Mouse (Mus musculus) limb, embryonic 12.5 days (tissue): Measurements from ENCODE around the gene Olfr1413. TPM values are rescaled to one million over a fixed set of nuclear protein-coding genes. Genes with fewer than 3 reads are reported as not detected.

ENCODE experiments used
- ATAC-seq: fragments of 200-750 bp; cut with Nextera tagmentation; 2 replicates; pipeline ENCODE4 v1.8.0; 2017; ENCODE audit warnings: low read depth, moderate TSS enrichment; ENCODE audit not compliant: insufficient number of reproducible peaks, insufficient read depth, low FRiP score, low TSS enrichment
- H3K27ac ChIP-seq: fragments of 300-500 bp; sonication (generic); 2 replicates; pipeline ENCODE4 v1.5.1; 2016; ENCODE audit warnings: mild to moderate bottlenecking, moderate library complexity
- H3K27me3 ChIP-seq: fragments of 300-500 bp; sonication (generic); 2 replicates; pipeline ENCODE4 v1.6.1; 2016; ENCODE audit warnings: mild to moderate bottlenecking, moderate library complexity
- H3K36me3 ChIP-seq: fragments of 300-500 bp; sonication (generic); 2 replicates; pipeline ENCODE4 v1.6.1; 2016; ENCODE audit warnings: mild to moderate bottlenecking, moderate library complexity
- H3K4me1 ChIP-seq: fragments of 300-500 bp; sonication (generic); replicated peaks from 2 replicates; pipeline ENCODE4 v1.6.1; 2016
- H3K4me2 ChIP-seq: fragments of 300-500 bp; sonication (generic); 2 replicates; pipeline ENCODE4 v1.6.1; 2016; ENCODE audit warnings: mild to moderate bottlenecking, moderate library complexity
- H3K4me3 ChIP-seq: fragments of 300-500 bp; sonication (generic); replicated peaks from 2 replicates; pipeline ENCODE4 v1.5.1; 2016; ENCODE audit warnings: mild to moderate bottlenecking
- H3K9ac ChIP-seq: fragments of 300-500 bp; sonication (generic); replicated peaks from 2 replicates; pipeline ENCODE4 v1.6.1; 2016; ENCODE audit warnings: mild to moderate bottlenecking, moderate library complexity
- H3K9me3 ChIP-seq: fragments of 300-500 bp; sonication (generic); 2 replicates; pipeline ENCODE4 v1.6.1; 2016; ENCODE audit warnings: mild to moderate bottlenecking, moderate library complexity
- WGBS: fragments of 180-500 bp; shearing (Covaris S2); methylation state at CpG from one replicate; pipeline ENCODE4 v1.1.7; 2016; 5-methylcytosine and 5-hydroxymethylcytosine counted together
- polyA plus RNA-seq: library from polyadenylated mRNA; unstranded; fragments of >200 nt; fragmentation: Nextera tagmentation; extraction: Ambion mirVana; gene quantifications from 2 replicates; pipeline ENCODE4 v1.2.1, GENCODE M21; 2016

Gene Olfr1413
- not detected in 2 replicates for polyA plus RNA-seq

- Histone ChIP-seq H3K9ac (no peak within 1 kb of the TSS), H3K4me1 (no peaks in the 10 kb centered on the region), H3K4me3 (no peak within 1 kb of the TSS), H3K27me3 (no peaks in the 10 kb centered on the region), H3K27ac (no peak within 1 kb of the TSS), H3K4me2 (no peak within 1 kb of the TSS), H3K9me3 (no peaks in the 10 kb centered on the region), H3K36me3 (no peaks in the 10 kb centered on the region)
- 87% methylated on average over 3 of the region's 3 CpGs for WGBS
- ATAC-seq: no peak
Measured at GRCm38 (mm10) chr1:92571022-92571421, at the start of gene Olfr1413. Olfr1413 (plus strand) TSS chr1:92571322.

GRCm38 (mm10) chr1:92521376-92521775 is 49.7 kb upstream of the Olfr1413 start:
- Histone ChIP-seq H3K27ac (no peak overlapping the region), H3K36me3 (no peaks in the 10 kb centered on the region), H3K9me3 (no peaks in the 10 kb centered on the region), H3K27me3 (peaks cover 16% of the 10 kb centered on the region; the same call in 1 of the 2 replicates), H3K9ac (no peak overlapping the region), H3K4me2 (no peak overlapping the region), H3K4me1 (no peaks in the 10 kb centered on the region), H3K4me3 (no peak overlapping the region)
- 19% methylated on average over 10 of the region's 10 CpGs for WGBS
- no peak for ATAC-seq

DNA sequence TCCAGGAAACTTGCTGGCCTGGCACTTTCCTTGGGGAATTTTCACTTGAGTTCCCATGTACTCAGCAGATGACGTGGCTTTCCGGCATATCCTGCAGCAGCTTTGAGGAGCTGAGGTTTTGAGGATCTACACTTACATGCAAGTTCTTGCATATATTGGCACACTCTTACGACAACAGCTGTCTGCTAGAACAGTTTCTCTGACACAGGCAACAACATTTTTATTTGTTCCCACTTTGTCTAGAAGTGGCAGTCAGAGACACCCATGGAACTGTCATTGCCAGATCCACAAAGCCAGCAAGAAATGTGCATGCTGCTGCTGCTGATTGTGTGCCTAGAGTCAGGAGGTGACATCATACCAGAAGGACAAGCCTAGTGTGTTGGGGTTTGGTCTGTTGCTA is 47.4 kb upstream of the Olfr1413 start:
- Histone ChIP-seq H3K27ac (no peak overlapping the region), H3K9me3 (no peaks in the 10 kb centered on the region), H3K4me1 (no peaks in the 10 kb centered on the region), H3K4me3 (no peak overlapping the region), H3K4me2 (no peak overlapping the region), H3K27me3 (0 out of 2 replicates have a peak, but pooled peaks cover 5% of the 10 kb centered on the region), H3K9ac (no peak overlapping the region), H3K36me3 (no peaks in the 10 kb centered on the region)
- no peak for ATAC-seq
- WGBS: 80% methylated on average over 3 of the region's 3 CpGs

- Histone ChIP-seq H3K4me3 (no peak overlapping the region), H3K36me3 (no peaks in the 10 kb centered on the region), H3K27me3 (no peaks in the 10 kb centered on the region; the same call in 1 of the 2 replicates), H3K4me1 (no peaks in the 10 kb centered on the region), H3K4me2 (no peak overlapping the region), H3K27ac (no peak overlapping the region), H3K9ac (no peak overlapping the region), H3K9me3 (no peaks in the 10 kb centered on the region)
- WGBS: 37% methylated on average over 5 of the region's 5 CpGs
- ATAC-seq: no peak
Measured at GRCm38 (mm10) chr1:92536972-92537371, 34.1 kb upstream of the Olfr1413 start.

DNA sequence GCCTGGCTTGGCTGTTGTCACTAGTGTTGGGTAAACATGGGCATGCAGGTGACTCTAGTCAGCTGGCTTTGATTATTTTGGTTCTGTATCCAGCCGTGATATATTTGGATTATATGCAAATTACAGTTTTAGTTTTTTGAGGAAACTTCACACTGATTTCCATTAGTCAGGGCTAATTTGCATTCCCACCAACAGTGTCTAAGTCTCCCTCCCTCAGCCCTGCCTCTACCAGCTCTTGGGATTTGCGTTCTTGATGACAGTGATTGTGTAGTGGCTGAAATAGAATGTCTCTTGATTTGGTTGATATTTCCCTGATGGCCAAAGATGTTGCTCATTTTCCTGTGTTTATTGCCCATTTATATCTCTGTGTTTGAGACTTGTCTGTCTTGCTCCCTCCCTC is 32.1 kb upstream of the Olfr1413 start:
- H3K9me3 ChIP-seq: no peaks in the 10 kb centered on the region

DNA sequence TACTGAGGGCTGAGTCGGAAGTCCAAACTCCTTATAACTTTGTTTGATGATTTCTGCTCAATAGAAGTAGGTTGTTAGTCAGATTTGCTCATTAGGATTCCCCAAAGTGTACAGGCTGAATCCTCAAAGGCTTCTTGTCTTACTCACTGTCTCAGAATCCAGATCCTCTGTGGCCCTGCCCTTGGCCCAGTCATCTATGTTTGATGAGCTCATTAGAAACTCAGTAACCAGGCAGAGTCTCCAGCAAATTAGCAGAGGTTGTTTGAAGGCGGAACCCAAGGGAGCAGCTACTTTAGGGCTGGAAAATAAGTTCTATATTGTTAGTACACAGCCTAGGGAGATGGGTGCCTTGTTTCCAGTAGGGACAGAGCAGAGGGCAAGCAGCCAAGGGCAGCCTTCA is 25.2 kb upstream of the Olfr1413 start:
- Histone ChIP-seq H3K27me3 (no peaks in the 10 kb centered on the region), H3K4me1 (no peaks in the 10 kb centered on the region), H3K9ac (no peak overlapping the region), H3K9me3 (no peaks in the 10 kb centered on the region), H3K4me3 (no peak overlapping the region), H3K4me2 (no peak overlapping the region), H3K27ac (no peak overlapping the region), H3K36me3 (no peaks in the 10 kb centered on the region)
- no peak for ATAC-seq
- WGBS: 79% methylated on average over 2 of the region's 2 CpGs

More for the DNA sequence above, 32.1 kb upstream of the Olfr1413 start:
- Histone ChIP-seq H3K36me3 (no peaks in the 10 kb centered on the region), H3K4me2 (no peak overlapping the region), H3K4me3 (no peak overlapping the region), H3K27ac (no peak overlapping the region), H3K9ac (no peak overlapping the region), H3K4me1 (no peaks in the 10 kb centered on the region), H3K27me3 (no peaks in the 10 kb centered on the region; the same call in 1 of the 2 replicates)
- WGBS: 47% methylated on average over 2 of the region's 2 CpGs
- no peak for ATAC-seq

- Histone ChIP-seq H3K36me3 (no peaks in the 10 kb centered on the region), H3K27ac (no peak within 1 kb of the TSS), H3K4me2 (no peak within 1 kb of the TSS), H3K4me1 (no peaks in the 10 kb centered on the region), H3K4me3 (no peak within 1 kb of the TSS), H3K27me3 (no peaks in the 10 kb centered on the region; the same call in 1 of the 2 replicates), H3K9me3 (no peaks in the 10 kb centered on the region; the same call in 1 of the 2 replicates), H3K9ac (no peak within 1 kb of the TSS)
- WGBS: 82% methylated on average over 2 of the region's 2 CpGs
- no peak for ATAC-seq
Measured at GRCm38 (mm10) chr1:92585479-92585878, 14.4 kb downstream of the Olfr1413 start, which contains the start of gene Olfr1412. Olfr1412 (plus strand) TSS chr1:92585779.

GRCm38 (mm10) chr1:92594111-92594510 is 23.0 kb downstream of the Olfr1413 start, which contains the start of gene Olfr1411:
Olfr1411 (plus strand) TSS chr1:92594411.
- ATAC-seq: no peak
- no peaks in the 10 kb centered on the region for H3K9me3 ChIP-seq
- no peak within 1 kb of the TSS for H3K27ac ChIP-seq
- no peak within 1 kb of the TSS for H3K9ac ChIP-seq
- H3K36me3 ChIP-seq: no peaks in the 10 kb centered on the region
- no peak within 1 kb of the TSS for H3K4me2 ChIP-seq
- H3K4me3 ChIP-seq: no peak within 1 kb of the TSS
- H3K27me3 ChIP-seq: no peaks in the 10 kb centered on the region
- no peaks in the 10 kb centered on the region for H3K4me1 ChIP-seq

DNA sequence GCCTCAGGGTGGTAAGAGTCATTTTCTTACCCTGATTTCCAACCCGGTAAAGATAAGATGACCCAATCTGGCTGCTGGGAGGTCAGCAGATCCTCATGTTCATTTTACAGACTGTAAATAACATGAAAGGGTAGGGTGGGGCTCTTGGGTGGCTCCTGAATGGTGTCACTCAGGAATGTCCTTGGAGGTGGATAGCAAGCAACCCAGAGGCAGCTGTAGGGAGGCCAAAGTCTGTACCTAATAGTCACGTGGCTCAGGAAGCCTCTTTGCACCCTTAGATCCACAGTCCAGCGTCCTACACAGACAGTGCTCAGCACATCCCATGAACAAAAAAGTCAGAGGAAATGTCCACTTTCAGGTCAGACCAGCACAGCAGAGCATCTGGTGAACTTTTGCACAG is 24.9 kb downstream of the Olfr1413 start:
- Histone ChIP-seq H3K9ac (no peak overlapping the region), H3K4me1 (no peaks in the 10 kb centered on the region), H3K27ac (no peak overlapping the region), H3K27me3 (no peaks in the 10 kb centered on the region), H3K4me2 (no peak overlapping the region), H3K36me3 (no peaks in the 10 kb centered on the region), H3K9me3 (no peaks in the 10 kb centered on the region), H3K4me3 (no peak overlapping the region)
- ATAC-seq: no peak
- WGBS: 78% methylated on average over 3 of the region's 3 CpGs

- Histone ChIP-seq H3K9ac (no peak within 1 kb of the TSS), H3K4me1 (no peaks in the 10 kb centered on the region), H3K4me3 (no peak within 1 kb of the TSS), H3K27me3 (peaks cover 8% of the 10 kb centered on the region), H3K9me3 (no peaks in the 10 kb centered on the region), H3K4me2 (no peak within 1 kb of the TSS), H3K27ac (no peak within 1 kb of the TSS), H3K36me3 (no peaks in the 10 kb centered on the region)
- 100% methylated on average over 1 of the region's 1 CpGs for WGBS
- no peak for ATAC-seq
Measured at GRCm38 (mm10) chr1:92605482-92605881, 34.4 kb downstream of the Olfr1413 start, which contains the start of gene Olfr1410. Olfr1410 (plus strand) TSS chr1:92605782.

DNA sequence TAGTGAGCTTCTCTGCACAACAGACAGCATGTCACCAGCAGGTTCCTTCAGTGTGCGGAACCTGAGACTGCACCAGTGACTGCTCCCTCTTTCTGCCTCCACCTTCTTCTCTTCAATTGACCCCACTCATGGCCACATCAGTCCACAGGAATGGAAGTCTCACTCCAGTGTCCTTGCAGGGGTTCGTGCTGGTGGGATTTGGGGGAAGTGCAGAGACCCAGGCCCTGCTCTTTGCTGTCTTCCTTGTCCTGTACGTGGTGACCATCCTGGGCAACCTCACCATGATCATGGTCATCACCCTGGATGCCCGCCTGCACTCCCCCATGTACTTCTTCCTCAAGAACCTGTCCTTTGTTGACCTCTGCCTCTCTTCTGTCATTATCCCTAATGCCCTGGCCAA is 36.6 kb downstream of the Olfr1413 start:
- H3K9ac ChIP-seq: no peak overlapping the region
- no peaks in the 10 kb centered on the region for H3K4me1 ChIP-seq

DNA sequence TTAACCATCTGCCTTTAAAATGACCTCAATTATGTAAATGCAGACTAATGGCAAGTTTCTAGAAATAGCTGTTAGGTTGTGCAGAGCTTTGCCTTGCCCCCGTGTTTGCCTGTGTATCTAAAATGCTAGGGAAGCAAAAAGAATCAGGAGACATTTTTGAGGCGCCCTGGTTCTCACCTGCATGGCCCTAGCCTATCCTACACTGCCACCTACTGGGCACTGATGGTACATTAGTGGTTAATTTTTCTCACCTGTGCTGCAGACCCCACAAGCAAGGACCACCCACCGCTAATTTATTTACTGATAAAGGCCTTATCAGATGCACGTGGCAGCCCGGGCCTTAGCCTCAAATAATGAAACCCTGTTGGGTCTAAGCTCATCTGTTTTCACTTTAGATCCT is 39.9 kb downstream of the Olfr1413 start:
- ATAC-seq: no peak
- Histone ChIP-seq H3K4me2 (no peak overlapping the region), H3K4me1 (no peaks in the 10 kb centered on the region), H3K4me3 (no peak overlapping the region), H3K27me3 (peaks cover 13% of the 10 kb centered on the region), H3K27ac (no peak overlapping the region), H3K36me3 (no peaks in the 10 kb centered on the region), H3K9me3 (no peaks in the 10 kb centered on the region), H3K9ac (no peak overlapping the region)
- 8% methylated on average over 5 of the region's 5 CpGs for WGBS

More for the DNA sequence above, 36.6 kb downstream of the Olfr1413 start:
- ATAC-seq: no peak
- Histone ChIP-seq H3K9me3 (no peaks in the 10 kb centered on the region), H3K27me3 (peaks cover 13% of the 10 kb centered on the region), H3K4me3 (no peak overlapping the region), H3K27ac (no peak overlapping the region), H3K36me3 (no peaks in the 10 kb centered on the region), H3K4me2 (no peak overlapping the region)
- WGBS: 80% methylated on average over 4 of the region's 4 CpGs
